Mouse (Mus musculus): ENCODE measurements around the gene Celf1.
"Not testable (repeated sequence)": the region's sequence is repeated elsewhere in the genome, so short reads cannot be mapped to it uniquely, and the experiment has no call there.

The Celf1 gene

GRCm38 (mm10) chr2:90940233-90941229 is at the start of gene Celf1:
Gene Celf1, plus strand, starts transcription at chr2:90940382.
- in situ Hi-C loops (cut with MseI, MboI) = no loop called here

GRCm38 (mm10) chr2:90893673-90894298 is 46.4 kb upstream of the Celf1 start:
- in situ Hi-C loops (cut with MseI, MboI) = no loop called here

GRCm38 (mm10) chr2:90894299-90894677 is 45.9 kb upstream of the Celf1 start:
- in situ Hi-C loops (cut with MseI, MboI) = not testable (repeated sequence)

GRCm38 (mm10) chr2:90903398-90903797 is 36.8 kb upstream of the Celf1 start:
- in situ Hi-C loops (cut with MseI, MboI) = no loop called here

- in situ Hi-C loops (cut with MseI, MboI) = no loop called here
These were observed 35.9 kb upstream of the Celf1 start, which contains the start of the genes Kbtbd4 and Ndufs3 for GRCm38 (mm10) chr2:90904076-90904855. Gene Kbtbd4, plus strand, starts transcription at chr2:90904740. Gene Ndufs3, minus strand, starts transcription at chr2:90904827.

- in situ Hi-C loops (cut with MseI, MboI) = no loop called here
These were observed 35.3 kb upstream of the Celf1 start for GRCm38 (mm10) chr2:90904856-90905224.

GRCm38 (mm10) chr2:90906721-90907120 is 33.5 kb upstream of the Celf1 start:
- in situ Hi-C loops (cut with MseI, MboI) = no loop called here

GRCm38 (mm10) chr2:90910861-90911260 is 29.3 kb upstream of the Celf1 start:
- in situ Hi-C loops (cut with MseI, MboI) = no loop called here

GRCm38 (mm10) chr2:90911668-90912067 is 28.5 kb upstream of the Celf1 start:
- in situ Hi-C loops (cut with MseI, MboI) = no loop called here

- in situ Hi-C loops (cut with MseI, MboI) = no loop called here
These were observed 26.5 kb upstream of the Celf1 start for GRCm38 (mm10) chr2:90913671-90914070.

- in situ Hi-C loops (cut with MseI, MboI) = no loop called here
These were observed 24.7 kb upstream of the Celf1 start for GRCm38 (mm10) chr2:90915516-90915915.

- in situ Hi-C loops (cut with MseI, MboI) = no loop called here
These were observed 23.5 kb upstream of the Celf1 start for GRCm38 (mm10) chr2:90916560-90917232.

GRCm38 (mm10) chr2:90917233-90917998 is 22.8 kb upstream of the Celf1 start:
- in situ Hi-C loops (cut with MseI, MboI) = no loop called here

- in situ Hi-C loops (cut with MseI, MboI) = no loop called here
These were observed 22.0 kb upstream of the Celf1 start for GRCm38 (mm10) chr2:90917999-90918698.

GRCm38 (mm10) chr2:90921178-90921577 is 19.0 kb upstream of the Celf1 start:
- in situ Hi-C loops (cut with MseI, MboI) = no loop called here

GRCm38 (mm10) chr2:90922636-90923035 is 17.5 kb upstream of the Celf1 start:
- in situ Hi-C loops (cut with MseI, MboI) = no loop called here

- in situ Hi-C loops (cut with MseI, MboI) = no loop called here
These were observed 11.6 kb upstream of the Celf1 start for GRCm38 (mm10) chr2:90928566-90928965.

GRCm38 (mm10) chr2:90931829-90932228 is 8.4 kb upstream of the Celf1 start:
- in situ Hi-C loops (cut with MseI, MboI) = no loop called here

- in situ Hi-C loops (cut with MseI, MboI) = no loop called here
These were observed 7.9 kb upstream of the Celf1 start for GRCm38 (mm10) chr2:90932273-90932672.

- in situ Hi-C loops (cut with MseI, MboI) = no loop called here
These were observed 1.8 kb upstream of the Celf1 start for GRCm38 (mm10) chr2:90938362-90938761.
